Mouse (Mus musculus) CH12.LX (cell line): ENCODE measurements at regions not wholly inside any gene's neighbourhood (a gene's known extent, or its start where the extent isn't known, plus 50 kb on each side); places are given as distances from the start of the nearest gene placed in this dataset.

Source experiments
- CHD1 ChIP-seq: IDR thresholded peaks from 2 replicates; pipeline ENCODE4 v1.6.1; 2012; ENCODE audit warnings: low read depth, low read length, improper control_type of control experiment, inconsistent platforms
- CTCF ChIP-seq, 2 experiments: IDR thresholded peaks in 1 of 2; conservative IDR thresholded peaks in 1 of 2; 2 replicates each; pipeline ENCODE4 v1.5.1; 2011 to 2012; ENCODE audit warnings: low read depth in 2 of 2, low read length in 2 of 2, improper control_type of control experiment in 1 of 2, inconsistent platforms in 1 of 2, mild to moderate bottlenecking in 1 of 2, moderate library complexity in 1 of 2
- EP300 ChIP-seq: IDR thresholded peaks from 2 replicates; pipeline ENCODE4 v1.6.1; 2011; ENCODE audit warnings: low read length, improper control_type of control experiment
- ETS1 ChIP-seq: conservative IDR thresholded peaks from 2 replicates; pipeline ENCODE4 v1.6.1; 2012; ENCODE audit warnings: low read depth, mild to moderate bottlenecking, inconsistent platforms, low read length, improper control_type of control experiment, moderate library complexity
- JUN ChIP-seq: IDR thresholded peaks from 2 replicates; pipeline ENCODE4 v1.6.1; 2011; ENCODE audit warnings: low read depth, mild to moderate bottlenecking, low read length, improper control_type of control experiment, moderate library complexity; ENCODE audit not compliant: insufficient read depth
- KAT2A ChIP-seq: IDR thresholded peaks from 2 replicates; pipeline ENCODE4 v1.6.1; 2012; ENCODE audit warnings: low read length, improper control_type of control experiment, inconsistent platforms; ENCODE audit not compliant: insufficient replicate concordance
- MAZ ChIP-seq: IDR thresholded peaks from 2 replicates; pipeline ENCODE4 v1.6.1; 2012; ENCODE audit warnings: low read depth, mild to moderate bottlenecking, inconsistent platforms, low read length, improper control_type of control experiment, moderate library complexity
- POLR2A ChIP-seq: IDR thresholded peaks from 2 replicates; pipeline ENCODE4 v1.6.1; 2011; ENCODE audit warnings: low read depth, mild to moderate bottlenecking, improper control_type of control experiment, low read length
- USF1 ChIP-seq: IDR thresholded peaks from 2 replicates; pipeline ENCODE4 v1.6.1; 2014; ENCODE audit warnings: low read depth, mild to moderate bottlenecking, inconsistent platforms, low read length, improper control_type of control experiment
- USF2 ChIP-seq: conservative IDR thresholded peaks from 2 replicates; pipeline ENCODE4 v1.6.1; 2011; ENCODE audit warnings: low read depth, low read length, improper control_type of control experiment
- ZC3H11A ChIP-seq: IDR thresholded peaks from 2 replicates; pipeline ENCODE4 v1.6.1; 2012; ENCODE audit warnings: low read depth, mild to moderate bottlenecking, inconsistent platforms, low read length, improper control_type of control experiment
- ZKSCAN1 ChIP-seq: IDR thresholded peaks from 2 replicates; pipeline ENCODE4 v1.6.1; 2012; ENCODE audit warnings: low read depth, inconsistent platforms, low read length, improper control_type of control experiment, borderline replicate concordance

GRCm38 (mm10) chr10:84199035-84199434 lies 241.4 kb downstream of the Nuak1 start:
- no peak for TF ChIP-seq KAT2A
- TF ChIP-seq ZKSCAN1, result no peak
- TF ChIP-seq POLR2A, result no peak
- no peak for TF ChIP-seq CTCF (conservative IDR thresholded peaks at IDR 0.05 in 1 of 2, IDR thresholded peaks at IDR 0.05 in 1 of 2; ENCODE audit: low read depth in 2 of 2, low read length in 2 of 2)
- peak; percentile 63 for TF ChIP-seq EP300
- TF ChIP-seq USF2, result no peak
- no peak for TF ChIP-seq MAZ
- TF ChIP-seq CHD1, result no peak
- TF ChIP-seq ETS1, result no peak
- TF ChIP-seq ZC3H11A, result no peak
- TF ChIP-seq USF1, result no peak
- no peak for TF ChIP-seq JUN
